Mouse (Mus musculus) splenic B cell, adult 2 months (primary cell): ENCODE measurements around the gene Plekhm3.

Source experiments
- DNase-seq: peaks from one replicate; pipeline ENCODE4 v3.0.0-alpha.2; 2011; ENCODE audit warnings: low read depth, low spot score
- H3K27me3 ChIP-seq: 2 replicates; pipeline ENCODE4 v1.6.1; 2012; ENCODE audit warnings: mild to moderate bottlenecking, low read length, moderate library complexity, mixed read lengths; ENCODE audit not compliant: control insufficient read depth, poor library complexity, insufficient read depth, severe bottlenecking
- H3K36me3 ChIP-seq: 2 replicates; pipeline ENCODE4 v1.6.1; 2012; ENCODE audit warnings: mild to moderate bottlenecking, low read length, moderate library complexity, mixed read lengths; ENCODE audit not compliant: control insufficient read depth, poor library complexity, insufficient read depth, severe bottlenecking

The Plekhm3 gene

DNA sequence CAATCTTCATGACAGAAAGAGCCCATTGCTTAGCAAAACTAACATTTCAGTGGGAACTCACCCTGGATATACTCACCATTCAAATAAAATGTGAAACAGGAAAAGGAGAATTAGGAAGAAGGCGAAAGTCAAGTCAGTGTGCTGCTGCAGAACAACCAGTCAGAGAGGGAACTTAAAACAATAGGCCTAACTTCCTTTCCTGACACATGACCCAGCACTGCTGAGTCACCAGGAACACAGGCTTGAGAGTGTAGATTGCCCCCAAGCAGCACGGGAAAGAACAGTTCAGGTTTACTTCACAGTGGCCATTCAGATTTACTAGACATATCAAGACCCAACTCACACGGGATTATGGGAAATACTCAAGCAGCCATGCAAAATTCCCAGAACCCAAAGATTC, 80.3 kb downstream of the Plekhm3 start:
- Histone ChIP-seq H3K27me3 (no peaks in the 10 kb centered on the region), H3K36me3 (peaks cover 7% of the 10 kb centered on the region; the same call in 1 of the 2 replicates)
- no peak for DNase-seq

DNA sequence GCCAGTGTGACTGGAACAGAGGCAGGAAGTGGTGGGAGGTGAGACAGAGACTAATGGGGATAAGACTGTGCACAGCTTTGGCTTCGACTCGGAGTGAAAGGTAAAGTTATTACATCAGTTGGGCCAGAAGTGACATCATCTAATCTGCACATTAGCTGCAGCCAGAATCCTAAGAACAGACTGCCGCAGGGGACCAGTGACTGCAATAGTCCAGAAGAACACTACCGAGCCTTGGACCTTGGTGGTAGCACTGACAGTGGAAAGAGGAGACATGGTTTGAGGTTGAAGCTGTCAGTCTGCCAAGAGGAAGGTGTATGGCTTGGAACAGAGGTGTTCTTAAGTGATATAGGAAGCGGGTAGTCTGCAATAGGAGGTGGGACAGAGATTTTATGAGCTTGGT, 80.9 kb downstream of the Plekhm3 start:
- DNase-seq, result no peak
- Histone ChIP-seq H3K36me3 (peaks cover 7% of the 10 kb centered on the region; the same call in 1 of the 2 replicates), H3K27me3 (no peaks in the 10 kb centered on the region)

DNA sequence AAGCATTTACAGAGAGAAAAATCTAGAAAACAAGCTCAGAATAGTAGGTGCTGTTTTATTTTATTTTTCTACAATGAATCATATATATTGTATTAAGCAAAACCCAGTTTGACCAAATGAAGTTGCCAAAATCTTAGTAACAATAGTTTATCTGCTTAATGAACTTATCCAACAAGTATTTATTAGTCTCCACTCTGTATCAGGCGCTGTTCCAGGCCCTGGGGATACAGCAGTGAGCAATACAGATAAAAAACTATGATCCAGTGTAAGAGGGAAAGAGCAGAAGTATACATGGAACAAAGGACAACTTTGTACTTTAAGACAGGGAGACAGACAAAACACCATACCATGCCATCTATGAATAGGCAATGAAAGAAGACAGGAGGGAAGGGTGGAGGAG, 81.5 kb downstream of the Plekhm3 start:
- no peak for DNase-seq
- H3K27me3 ChIP-seq, result no peaks in the 10 kb centered on the region
- peaks cover 7% of the 10 kb centered on the region; the same call in 1 of the 2 replicates for H3K36me3 ChIP-seq

DNA sequence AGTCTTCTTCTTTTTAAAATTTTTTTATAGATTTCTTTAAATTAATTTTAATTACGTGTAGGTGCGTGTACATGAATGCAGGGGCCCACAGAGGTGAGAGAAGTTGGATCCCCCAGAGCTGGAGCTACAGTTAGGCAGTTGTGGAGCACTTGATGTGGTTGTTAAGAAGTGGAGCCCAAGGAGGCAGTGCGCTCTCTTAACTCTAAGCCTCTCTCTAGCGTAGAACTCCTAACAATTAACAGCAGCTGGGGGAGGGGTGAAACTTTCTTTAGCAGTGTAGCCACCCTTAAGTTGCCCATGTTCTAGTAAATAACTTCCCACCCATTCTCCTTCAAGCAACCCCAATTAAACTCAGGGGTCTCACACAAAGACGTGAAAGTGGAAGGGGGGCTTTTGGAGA, 84.7 kb downstream of the Plekhm3 start:
- peaks cover 6% of the 10 kb centered on the region; the same call in 1 of the 2 replicates for H3K36me3 ChIP-seq
- no peaks in the 10 kb centered on the region for H3K27me3 ChIP-seq
- DNase-seq, result no peak

DNA sequence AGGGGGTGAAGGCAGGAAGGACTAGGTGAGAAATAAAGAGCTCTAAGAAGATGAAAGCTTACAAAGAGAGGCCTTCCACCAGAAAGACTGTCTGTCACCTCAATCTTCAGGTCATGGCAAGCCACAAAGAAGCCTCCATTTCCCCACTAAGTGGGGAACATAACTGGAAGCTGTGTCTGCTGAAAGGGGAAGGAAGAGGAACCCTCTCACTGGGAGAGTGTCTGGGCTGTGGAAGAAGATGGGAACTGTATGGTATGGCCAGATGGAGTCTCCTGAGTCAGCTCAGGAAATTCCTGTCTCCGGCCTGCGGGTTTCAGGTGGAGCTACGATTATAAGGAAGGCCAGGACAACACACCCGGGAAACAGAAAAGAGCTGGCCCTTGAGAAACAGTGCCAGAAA, 88.9 kb downstream of the Plekhm3 start:
- H3K27me3 ChIP-seq, result no peaks in the 10 kb centered on the region
- H3K36me3 ChIP-seq, result no peaks in the 10 kb centered on the region; the same call in 1 of the 2 replicates
- no peak for DNase-seq

DNA sequence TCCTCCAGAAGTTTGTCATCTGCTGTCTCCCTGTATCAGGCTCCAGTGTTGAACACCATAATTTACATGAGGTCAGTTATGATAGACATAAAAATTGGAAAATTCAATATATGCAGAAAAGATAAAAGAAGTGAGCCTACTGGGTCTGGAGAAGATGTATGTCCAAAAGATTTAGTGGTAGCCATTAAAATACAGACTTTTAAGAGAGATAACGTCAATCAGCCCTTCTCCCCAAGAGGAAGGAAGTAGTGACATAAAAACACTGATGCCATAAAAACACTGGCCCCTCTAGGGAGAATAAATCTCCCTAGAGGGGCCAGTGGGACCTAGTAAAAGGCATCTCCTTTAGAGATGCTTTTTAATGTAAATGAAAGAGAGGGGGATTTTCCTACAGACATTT, 90.5 kb downstream of the Plekhm3 start:
- Histone ChIP-seq H3K27me3 (no peaks in the 10 kb centered on the region), H3K36me3 (no peaks in the 10 kb centered on the region; the same call in 1 of the 2 replicates)
- peak; percentile 17 for DNase-seq

DNA sequence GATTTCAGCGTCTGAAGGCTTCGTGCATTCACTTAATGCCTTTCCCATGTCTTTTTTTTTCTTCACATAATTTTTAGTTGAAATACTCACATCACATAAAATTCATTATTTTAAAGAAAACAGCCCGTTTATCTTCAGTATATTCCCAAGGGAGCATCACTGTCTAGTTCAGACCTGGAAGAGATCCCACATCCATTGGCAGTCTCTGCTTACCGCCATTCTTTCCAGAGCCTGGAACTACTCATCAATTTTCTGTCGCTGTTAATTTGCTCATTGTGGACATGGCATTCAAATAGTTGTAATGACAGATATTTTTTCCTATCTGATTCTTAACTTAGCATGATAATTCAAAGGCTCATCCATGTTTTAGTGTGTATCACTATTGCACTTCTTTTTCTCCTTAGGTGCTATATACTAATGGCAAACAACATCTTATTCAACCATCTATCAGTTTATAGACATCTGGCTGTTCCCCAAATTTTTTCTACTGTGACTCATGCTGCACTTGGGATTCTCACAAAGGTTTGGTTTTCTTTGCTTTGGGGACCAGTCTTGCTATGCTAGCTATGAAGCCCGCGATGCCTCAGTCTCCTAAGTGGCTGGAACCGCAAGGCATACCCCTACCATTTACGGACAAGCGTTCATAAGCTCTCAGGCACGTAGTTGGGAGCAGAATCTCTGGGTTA, 96.2 kb downstream of the Plekhm3 start:
- DNase-seq, result no peak
- H3K36me3 ChIP-seq, result peaks cover 2% of the 10 kb centered on the region; the same call in 1 of the 2 replicates
- H3K27me3 ChIP-seq, result no peaks in the 10 kb centered on the region

DNA sequence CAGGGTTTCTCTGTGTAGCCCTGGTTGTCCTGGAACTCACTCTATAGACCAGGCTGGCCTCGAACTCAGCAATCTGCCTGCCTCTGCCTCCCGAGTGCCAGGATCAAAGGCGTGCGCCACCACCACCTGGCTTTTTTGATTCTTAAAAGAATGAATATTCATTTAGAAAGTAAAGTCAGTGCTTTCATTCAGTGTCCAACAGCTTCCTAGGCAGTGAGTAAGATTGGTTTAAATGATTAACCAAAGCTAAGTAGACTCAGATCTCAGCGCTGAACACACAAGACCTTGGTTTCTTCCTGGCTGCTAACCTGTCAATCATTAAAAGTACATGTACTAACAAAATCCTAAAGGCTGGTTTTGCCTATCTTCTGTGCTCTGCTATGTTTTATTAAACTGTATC, 96.8 kb downstream of the Plekhm3 start:
- no peaks in the 10 kb centered on the region for H3K27me3 ChIP-seq
- peaks cover 2% of the 10 kb centered on the region; the same call in 1 of the 2 replicates for H3K36me3 ChIP-seq
- DNase-seq, result no peak

DNA sequence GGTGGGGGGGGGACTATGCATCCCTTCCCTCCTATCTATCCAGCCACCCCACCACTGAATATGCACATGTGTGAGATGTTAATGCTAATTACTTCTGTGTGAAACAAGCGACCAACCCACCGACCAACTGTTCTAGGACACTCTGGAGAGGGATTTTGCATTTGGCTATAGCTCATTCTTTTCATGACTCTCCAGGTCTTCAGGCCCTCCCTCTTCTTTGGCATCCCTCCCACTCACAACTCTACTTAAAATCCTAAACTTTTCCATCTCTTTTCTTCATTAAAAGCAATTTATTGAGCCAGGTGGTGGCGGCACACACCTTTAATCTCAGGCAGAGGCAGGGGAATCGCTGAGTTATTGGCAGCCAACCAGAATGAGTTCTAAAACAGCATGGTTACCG, 101.8 kb downstream of the Plekhm3 start:
- H3K36me3 ChIP-seq, result peaks cover 2% of the 10 kb centered on the region; the same call in 1 of the 2 replicates
- H3K27me3 ChIP-seq, result no peaks in the 10 kb centered on the region
- no peak for DNase-seq

DNA sequence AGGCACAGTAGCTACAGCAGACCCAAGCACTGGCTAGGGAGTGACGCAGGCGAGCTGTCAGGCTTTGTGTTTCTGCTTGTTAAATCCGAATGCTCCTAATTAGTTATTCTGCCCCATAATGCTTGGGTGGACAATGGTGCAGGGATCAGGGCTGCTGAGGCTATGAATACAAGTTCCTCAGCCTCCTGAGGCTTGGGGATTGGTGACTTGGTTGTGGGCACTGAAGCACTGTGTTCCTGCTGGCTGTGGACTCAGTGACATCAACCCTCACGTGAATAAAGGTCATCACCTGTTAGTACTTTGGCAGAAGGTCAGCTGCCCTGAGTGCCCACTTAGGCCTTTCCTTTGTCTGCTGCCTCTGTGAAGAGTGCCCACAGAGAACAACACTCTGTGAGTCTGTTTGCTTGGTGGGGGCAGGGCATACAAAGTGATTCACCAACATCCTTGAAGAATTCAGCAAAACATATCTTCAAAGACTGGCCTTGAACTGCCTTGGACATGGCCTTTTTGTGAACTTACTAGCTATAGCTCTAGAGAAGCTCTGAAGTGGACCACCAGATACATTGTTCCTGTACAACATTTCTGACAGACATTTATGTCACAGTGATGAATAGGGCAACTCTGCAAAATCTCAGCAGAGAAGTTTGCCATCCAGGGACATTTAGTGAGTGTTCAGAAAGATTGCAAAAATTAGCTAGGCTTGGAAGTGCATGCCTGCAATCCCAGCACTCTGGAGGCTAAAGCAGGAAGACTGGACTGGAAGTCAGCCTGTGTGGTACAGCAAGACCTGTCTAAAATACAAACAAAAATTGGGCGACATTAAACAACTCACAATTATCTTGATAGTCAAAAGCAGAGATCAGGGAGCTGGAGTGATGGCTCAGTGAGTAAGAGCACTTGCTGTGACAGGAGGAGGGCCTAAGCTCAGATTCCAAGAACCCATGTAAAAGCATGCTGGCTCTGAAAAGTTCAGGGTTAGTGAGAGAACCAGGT, 102.6 kb downstream of the Plekhm3 start:
- DNase-seq, result no peak
- Histone ChIP-seq H3K27me3 (no peaks in the 10 kb centered on the region), H3K36me3 (peaks cover 2% of the 10 kb centered on the region; the same call in 1 of the 2 replicates)

DNA sequence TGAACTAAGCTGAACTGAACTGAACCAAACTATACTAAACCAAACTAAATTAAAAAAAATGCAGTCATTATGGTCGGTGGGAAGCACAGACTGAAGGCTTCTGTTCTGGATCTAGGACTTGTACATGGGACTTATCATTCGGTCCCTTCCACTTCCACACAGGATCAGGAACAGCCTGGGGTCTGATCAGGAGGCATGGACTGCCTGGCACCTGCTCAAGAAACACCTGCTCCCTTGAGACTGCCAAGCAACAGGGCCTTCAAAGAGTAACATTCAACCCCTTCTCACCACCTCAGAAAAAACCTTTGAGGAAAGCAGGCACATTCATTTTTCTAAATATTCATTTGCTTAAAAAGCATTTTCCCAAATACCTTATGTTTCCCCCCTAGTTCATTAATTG, 103.4 kb downstream of the Plekhm3 start:
- peaks cover 2% of the 10 kb centered on the region; the same call in 1 of the 2 replicates for H3K36me3 ChIP-seq
- no peak for DNase-seq

DNA sequence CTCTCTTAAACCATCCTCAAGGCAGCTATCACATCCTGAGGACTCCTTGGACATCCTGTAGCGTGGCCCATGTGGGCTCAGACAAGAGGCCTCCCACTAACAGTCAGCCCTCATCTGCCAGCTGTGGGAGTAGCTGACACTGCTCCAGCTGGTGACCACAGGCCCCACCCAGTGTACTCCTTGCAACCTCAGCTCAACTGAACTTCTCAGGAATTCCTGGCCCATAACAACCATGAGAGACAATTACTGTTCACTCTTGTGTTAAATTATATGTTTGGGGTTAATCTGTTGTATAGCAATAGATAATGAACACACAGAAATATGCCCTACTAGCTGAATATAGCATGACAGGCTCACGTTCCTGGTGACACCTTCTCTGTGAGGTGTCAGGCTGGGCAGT, 104.4 kb downstream of the Plekhm3 start:
- H3K27me3 ChIP-seq, result no peaks in the 10 kb centered on the region
- DNase-seq, result no peak
- H3K36me3 ChIP-seq, result no peaks in the 10 kb centered on the region; the same call in 1 of the 2 replicates

More for the DNA sequence above, 103.4 kb downstream of the Plekhm3 start:
- H3K27me3 ChIP-seq, result no peaks in the 10 kb centered on the region

DNA sequence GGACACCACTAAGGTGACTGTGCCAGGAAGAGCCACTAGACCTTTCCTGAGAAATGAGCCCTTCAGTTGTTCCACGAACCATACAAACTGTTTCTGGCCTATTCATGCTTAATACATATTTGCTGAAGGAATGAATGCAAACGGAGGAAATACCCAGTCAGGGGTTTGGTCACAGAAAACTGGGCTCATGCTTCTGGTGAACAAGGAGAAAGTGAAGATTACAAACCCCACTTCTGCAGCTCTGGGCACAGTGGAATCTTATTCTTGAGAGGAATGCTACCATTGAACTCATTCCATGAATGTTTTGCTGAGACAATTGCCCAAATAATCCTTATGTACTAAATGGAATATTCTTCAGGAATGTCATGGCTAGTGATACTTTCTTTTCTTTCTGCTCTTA, 106.3 kb downstream of the Plekhm3 start:
- H3K36me3 ChIP-seq, result no peaks in the 10 kb centered on the region; the same call in 1 of the 2 replicates
- DNase-seq, result no peak
- no peaks in the 10 kb centered on the region for H3K27me3 ChIP-seq

DNA sequence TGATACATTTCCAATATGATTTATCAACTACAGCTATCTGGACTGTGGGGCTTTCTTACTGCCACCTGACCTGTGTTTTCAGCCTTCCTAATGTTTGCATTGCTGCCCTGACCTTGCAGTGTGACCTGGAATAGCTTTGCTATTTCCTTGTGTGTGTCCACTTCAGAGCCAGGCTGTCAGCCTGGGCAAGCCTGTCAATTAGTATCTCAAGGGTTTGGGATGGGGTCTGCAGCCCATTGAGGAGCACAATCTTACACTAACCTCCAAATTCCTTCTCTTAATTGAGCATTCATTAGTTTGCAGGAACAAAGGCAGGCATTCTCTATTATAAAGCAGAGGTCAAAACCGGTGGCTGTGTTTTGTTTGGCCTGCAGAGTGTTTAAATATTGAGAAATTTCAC, 107.6 kb downstream of the Plekhm3 start:
- no peaks in the 10 kb centered on the region; the same call in 1 of the 2 replicates for H3K36me3 ChIP-seq

DNA sequence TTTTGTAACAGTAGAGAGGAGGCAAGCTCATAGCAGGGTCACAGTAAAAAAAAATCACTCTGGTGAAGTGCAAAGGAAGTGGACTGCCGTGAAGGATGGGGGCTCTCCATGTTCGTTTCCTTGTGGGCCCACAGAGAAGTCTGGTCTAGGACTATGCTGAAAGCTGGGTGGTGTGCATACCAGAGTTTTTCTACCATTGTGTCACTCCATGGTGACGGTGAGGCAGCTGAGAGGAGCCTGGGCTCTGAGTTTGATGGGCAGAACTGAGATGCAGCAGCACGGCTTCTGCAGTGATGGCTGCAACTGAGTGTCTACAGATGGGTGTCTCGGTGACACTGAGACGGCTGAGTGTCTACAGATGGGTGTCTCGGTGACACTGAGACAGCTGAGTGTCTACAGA, 108.5 kb downstream of the Plekhm3 start:
- Histone ChIP-seq H3K27me3 (no peaks in the 10 kb centered on the region), H3K36me3 (no peaks in the 10 kb centered on the region; the same call in 1 of the 2 replicates)
- DNase-seq, result no peak

More for the DNA sequence above, 107.6 kb downstream of the Plekhm3 start:
- H3K27me3 ChIP-seq, result no peaks in the 10 kb centered on the region
- DNase-seq, result no peak
